Mouse (Mus musculus) 3134 (cell line): ENCODE data around the gene Lrrfip2.

Experiments used
- DNase-seq: peaks from one replicate; pipeline ENCODE4 v3.0.0-alpha.2; 2011; ENCODE audit warnings: low spot score; ENCODE audit not compliant: insufficient read length; ENCODE audit errors: extremely low read depth

Gene Lrrfip2

DNA sequence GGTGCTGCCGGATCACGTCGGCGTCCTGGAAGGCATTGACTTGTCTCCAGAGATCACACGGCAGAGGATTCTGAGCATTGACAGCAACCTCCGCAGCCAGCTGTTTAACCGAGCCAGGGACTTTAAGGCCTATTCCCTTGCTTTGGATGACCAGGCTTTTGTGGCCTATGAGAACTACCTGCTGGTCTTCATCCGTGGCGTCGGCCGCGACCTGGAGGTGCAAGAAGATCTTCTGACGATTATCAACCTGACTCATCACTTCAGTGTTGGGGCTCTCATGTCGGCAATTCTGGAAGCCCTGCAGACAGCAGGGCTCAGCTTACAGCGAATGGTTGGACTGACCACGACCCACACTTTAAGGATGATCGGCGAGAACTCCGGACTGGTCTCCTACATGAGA, 155.0 kb downstream of the Lrrfip2 start:
- DNase-seq, result no peak

DNA sequence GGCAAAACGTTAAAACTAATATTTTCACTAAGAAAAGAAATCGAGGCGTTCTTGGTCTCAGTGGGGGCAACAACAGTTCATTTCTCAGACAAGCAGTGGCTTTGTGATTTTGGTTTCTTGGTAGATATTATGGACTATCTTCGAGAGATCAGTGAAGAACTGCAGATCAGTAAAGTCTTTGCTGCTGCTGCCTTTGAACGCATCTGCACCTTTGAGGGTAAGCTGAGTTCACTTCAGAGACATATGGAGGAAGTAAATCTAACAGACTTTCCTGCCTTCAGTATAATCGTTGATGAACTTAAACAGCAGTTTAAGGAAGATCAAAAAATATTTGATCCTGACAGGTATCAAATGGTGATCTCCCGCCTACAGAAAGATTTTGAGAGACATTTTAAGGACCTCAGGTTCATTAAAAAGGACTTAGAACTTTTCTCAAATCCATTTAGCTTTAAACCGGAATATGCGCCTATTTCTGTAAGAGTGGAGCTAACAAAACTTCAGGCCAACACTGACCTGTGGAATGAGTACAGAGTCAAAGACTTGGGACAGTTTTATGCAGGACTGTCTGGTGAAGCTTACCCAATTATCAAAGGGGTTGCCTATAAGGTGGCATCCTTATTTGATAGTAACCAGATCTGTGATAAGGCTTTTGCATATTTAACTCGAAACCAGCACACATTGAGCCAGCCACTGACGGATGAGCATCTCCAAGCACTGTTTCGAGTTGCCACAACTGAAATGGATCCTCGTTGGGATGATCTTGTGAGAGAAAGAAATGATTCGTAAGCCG, 155.8 kb downstream of the Lrrfip2 start:
- no peak for DNase-seq

- DNase-seq, result no peak
These were observed 156.6 kb downstream of the Lrrfip2 start for GRCm38 (mm10) chr9:111273958-111274357.

DNA sequence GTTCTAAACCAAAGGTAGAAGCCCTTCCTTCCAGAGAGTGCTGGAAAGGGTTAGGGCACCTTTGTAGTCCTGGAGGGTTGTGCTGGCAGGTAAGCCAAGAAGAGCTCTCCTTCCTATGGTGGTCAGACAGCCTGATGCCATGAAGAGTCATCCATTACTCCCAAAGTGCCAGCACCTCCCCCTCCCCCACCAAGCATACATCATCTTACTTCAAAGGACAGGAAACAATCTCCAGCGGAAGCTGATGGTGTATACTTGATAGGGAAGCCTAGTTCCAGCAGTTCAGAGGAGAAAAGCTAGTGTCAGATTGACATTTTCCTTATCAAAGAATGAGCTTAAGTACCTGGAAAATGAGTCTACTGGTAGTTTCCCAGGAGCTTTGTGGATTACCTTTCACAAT, 157.8 kb downstream of the Lrrfip2 start:
- no peak for DNase-seq
